Mouse (Mus musculus) natural killer cell, adult 2 months (primary cell): Measurements from ENCODE around the gene 2010111I01Rik.

Source experiments
- DNase-seq, 2 experiments: peaks; one replicate each; pipeline ENCODE4 v3.0.0; 2022; ENCODE audit warnings: low spot score in 2 of 2

2010111I01Rik gene

DNA sequence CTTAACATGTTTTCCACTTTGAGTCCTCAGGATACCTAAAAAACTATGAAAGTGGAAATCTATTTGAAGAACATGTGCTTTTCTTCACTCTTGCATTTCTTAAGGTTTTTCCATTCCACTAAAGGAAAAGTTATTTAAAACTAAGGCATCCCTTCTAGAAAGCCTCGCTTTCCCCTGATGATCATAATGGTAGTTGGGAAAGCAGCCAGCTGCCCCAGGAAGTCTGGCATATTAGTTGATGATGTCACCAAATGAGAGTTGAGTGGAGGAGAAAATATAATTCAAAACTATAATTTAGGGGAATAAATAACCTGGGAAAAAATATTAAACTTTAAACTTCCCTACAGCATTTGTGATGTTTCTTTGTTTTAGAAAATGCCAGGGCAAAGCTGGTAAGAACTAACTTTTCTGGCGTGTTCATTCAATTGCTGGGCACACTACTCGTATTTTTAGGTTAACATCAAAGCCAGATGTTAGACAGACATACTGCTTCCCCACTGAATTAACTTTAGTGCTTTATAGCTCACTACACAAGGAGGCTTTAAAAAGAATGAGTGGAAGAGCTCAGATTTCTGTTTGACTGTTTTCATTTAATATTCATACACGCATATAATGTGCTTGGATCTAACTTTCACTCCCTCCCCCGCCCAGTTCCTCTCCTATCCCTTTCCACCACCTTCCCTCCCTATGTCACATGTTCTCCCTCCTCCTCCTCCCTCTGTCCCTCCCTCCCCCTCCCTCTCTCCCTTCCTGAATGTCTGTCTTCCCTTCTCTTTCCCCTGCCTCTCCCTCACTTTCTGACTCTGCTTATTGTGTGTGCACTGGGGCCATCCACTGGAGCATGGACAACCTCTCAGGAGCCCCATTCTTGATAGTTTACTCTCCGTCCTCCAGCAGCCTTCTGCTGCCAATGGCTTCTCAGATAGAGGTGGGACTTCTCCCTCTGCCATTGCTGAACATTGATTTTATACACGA is 58.8 kb downstream of the 2010111I01Rik start:
- DNase-seq: no peak

DNA sequence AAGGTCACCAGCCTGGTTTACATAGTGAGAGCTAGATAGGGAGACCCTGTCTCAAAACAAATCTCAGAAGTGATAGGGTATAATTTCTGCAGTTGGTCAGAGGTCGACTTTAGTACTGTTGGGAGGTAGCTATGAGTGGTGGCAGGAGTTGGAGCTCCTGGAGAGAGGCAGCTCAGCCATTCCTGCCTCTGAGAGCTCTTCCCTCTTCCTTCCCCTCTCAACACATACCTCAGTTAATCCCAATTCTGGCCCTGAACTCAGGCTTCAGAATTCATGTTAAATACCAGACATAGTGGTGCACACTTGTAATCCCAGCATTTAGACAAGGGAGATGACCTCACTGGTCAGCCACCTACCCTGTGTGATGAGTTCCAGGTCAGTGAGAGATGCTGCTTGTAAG is 65.3 kb downstream of the 2010111I01Rik start:
- DNase-seq: no peak

DNA sequence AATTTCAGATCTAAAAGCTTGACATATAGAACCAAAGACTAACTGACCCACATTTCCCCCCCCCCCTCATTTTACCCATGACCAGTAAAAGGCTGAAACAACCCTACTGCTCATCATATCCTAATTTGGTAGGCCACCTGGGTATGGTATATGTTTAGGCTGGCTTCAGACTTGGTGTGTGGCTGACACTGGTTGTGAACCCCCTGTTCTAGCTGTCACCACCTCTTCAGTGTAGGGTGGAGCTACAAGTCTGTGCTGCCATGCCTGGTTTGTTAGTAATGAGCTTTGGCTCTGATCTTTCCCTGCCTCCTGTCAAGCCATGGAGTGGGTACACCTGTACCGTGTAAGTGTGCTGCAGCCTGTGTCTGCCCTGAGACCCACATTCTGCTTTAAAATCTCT is 66.6 kb downstream of the 2010111I01Rik start:
- DNase-seq: no peak

DNA sequence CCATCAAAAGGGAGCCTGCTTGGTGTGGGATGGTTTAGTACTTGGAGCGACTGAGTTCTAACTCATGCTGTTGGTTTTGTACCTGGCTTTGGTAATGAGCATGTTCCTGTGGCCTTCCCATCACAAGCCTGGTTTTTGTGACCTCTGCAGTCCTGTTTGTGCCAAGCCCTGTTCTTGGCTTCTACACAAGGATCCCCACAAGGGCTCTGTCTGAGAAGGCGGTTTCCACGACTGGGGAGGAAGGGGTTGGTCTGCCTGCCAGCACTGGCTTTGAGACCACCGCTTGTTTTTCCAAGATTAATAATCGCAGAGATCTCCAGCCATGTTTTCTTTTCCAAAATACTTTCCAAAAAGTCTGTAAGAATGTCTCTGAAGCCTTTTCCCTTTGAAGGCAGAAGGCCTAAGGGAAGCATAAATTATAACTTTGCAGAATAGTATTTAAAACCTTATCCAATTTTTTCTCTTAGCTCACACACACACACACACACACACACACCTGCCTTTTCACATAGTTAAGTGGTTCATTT is 67.7 kb downstream of the 2010111I01Rik start:
- no peak for DNase-seq

DNA sequence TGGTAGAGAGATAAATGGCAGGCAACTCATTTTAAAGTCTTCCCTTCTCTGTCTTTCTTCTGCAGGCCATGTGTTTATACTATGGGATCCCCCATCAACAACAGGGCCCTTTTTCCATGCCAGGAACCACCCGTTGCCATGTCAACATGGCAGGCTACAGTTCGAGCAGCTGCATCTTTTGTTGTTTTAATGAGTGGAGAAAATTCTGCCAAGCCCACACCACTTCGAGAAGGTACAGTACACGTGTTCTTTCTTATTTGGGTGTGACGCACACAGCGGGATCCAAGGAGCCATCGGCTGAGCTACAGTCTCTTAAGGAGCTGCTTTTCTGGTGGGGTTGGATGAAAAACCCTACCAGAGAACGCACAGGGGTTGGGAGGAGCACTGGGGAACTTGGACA is 68.3 kb downstream of the 2010111I01Rik start:
- DNase-seq: no peak

DNA sequence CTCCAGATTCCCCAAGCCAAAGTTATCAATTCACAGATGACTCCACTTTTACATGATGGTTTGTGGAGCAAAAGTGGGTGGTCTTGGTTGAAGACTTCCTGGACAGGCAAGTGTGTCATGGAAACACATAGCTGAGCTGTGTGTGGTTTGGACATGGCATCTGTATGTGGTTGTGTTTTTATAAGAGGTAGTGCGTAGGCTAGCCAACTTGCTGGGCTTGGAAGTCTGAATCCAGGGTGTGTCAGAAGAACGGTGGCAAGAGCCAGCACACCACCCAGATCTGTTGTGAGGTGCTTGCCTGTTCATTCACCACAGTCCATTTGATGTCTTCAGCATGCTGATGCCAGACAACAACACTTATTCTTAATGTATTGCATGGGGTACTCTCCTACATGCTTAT is 68.7 kb downstream of the 2010111I01Rik start:
- DNase-seq: no peak

GRCm38 (mm10) chr13:63034666-63035065 is 70.0 kb downstream of the 2010111I01Rik start:
- no peak for DNase-seq

- DNase-seq: no peak
These were observed 73.2 kb downstream of the 2010111I01Rik start for GRCm38 (mm10) chr13:63037906-63038305.

- DNase-seq: no peak
These were observed 73.7 kb downstream of the 2010111I01Rik start for GRCm38 (mm10) chr13:63038415-63038814.

DNA sequence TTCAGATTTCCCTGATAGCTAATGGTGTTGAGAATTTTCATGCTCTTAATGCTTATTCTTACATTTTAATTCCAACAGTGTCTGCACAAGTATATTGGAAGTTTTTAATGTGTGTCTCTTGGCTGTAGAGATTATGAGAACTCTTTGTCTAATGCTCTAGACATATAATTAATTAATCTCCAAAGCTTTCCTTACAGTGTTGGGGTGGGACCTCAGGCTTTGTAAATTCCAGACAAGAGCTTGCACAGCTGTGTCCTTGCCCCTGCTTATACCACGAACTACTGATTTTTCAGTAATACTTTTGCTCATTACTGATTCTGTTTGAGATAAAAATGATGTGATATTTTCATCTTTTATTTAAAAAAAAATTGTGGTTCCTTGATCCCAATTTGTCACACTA is 74.2 kb downstream of the 2010111I01Rik start:
- DNase-seq: no peak

GRCm38 (mm10) chr13:63039326-63039725 is 74.6 kb downstream of the 2010111I01Rik start:
- no peak for DNase-seq

DNA sequence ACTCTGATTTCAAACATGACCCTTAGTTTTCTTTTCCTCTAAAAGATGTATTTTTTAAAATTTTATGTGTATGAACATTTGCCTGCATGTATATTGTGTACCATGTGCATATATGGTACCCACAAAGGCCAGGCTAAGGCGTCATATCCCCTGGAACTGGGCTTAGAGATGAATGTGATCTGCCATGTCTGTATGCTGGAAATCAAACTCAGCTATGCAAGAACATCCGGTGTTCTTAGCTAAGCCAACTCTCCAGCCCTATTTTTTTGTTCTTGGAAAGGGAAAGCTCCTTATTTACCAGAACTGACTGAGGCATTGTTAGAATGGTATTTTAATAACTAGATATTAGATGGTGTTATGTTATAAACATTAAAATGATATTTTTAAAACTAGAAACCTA is 75.2 kb downstream of the 2010111I01Rik start:
- no peak for DNase-seq

- no peak for DNase-seq
These were observed 81.0 kb downstream of the 2010111I01Rik start for GRCm38 (mm10) chr13:63045504-63046205.

- no peak for DNase-seq
These were observed 81.7 kb downstream of the 2010111I01Rik start for GRCm38 (mm10) chr13:63046206-63047020.

- DNase-seq: no peak
These were observed 99.0 kb downstream of the 2010111I01Rik start for GRCm38 (mm10) chr13:63063706-63064105.

GRCm38 (mm10) chr13:63066607-63067006 is 101.9 kb downstream of the 2010111I01Rik start:
- DNase-seq: no peak

DNA sequence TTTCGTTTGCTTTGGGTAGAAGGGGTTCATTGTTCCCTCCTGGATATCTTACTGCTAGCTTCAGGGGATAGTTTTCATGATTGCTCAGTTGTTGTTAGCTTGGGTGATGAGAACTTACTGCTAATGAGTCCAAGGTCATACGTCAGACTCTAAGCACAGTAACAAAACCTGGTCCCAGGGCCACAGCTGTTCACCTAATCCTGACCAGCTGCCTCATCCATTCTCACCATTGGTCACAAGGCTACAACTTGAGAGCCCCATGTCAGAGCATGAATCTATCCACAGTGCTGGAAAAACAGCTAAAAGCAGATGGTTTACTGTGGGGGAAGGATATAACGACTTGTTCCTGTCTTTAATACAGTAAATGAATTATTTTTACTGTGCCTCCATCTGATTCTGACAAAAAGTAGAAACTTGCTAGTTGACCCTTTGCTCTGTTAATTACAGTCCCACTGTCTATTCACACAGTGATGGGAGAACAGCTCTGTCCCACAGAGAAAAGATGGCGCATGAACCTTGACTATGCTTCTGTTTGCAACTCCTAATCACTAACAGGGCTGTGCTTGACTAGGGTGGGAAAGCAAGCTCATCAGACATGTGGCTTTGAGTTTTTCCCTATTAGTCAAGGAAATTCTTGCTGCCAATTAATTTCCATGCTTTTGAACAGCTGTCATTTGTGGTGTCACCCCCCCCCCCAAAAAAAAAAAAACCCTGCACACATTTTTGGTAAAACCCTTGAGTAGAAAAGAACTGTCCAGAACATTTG is 103.9 kb downstream of the 2010111I01Rik start:
- no peak for DNase-seq

GRCm38 (mm10) chr13:63071874-63072273 is 107.2 kb downstream of the 2010111I01Rik start:
- DNase-seq: no peak

GRCm38 (mm10) chr13:63072376-63072775 is 107.7 kb downstream of the 2010111I01Rik start:
- no peak for DNase-seq

DNA sequence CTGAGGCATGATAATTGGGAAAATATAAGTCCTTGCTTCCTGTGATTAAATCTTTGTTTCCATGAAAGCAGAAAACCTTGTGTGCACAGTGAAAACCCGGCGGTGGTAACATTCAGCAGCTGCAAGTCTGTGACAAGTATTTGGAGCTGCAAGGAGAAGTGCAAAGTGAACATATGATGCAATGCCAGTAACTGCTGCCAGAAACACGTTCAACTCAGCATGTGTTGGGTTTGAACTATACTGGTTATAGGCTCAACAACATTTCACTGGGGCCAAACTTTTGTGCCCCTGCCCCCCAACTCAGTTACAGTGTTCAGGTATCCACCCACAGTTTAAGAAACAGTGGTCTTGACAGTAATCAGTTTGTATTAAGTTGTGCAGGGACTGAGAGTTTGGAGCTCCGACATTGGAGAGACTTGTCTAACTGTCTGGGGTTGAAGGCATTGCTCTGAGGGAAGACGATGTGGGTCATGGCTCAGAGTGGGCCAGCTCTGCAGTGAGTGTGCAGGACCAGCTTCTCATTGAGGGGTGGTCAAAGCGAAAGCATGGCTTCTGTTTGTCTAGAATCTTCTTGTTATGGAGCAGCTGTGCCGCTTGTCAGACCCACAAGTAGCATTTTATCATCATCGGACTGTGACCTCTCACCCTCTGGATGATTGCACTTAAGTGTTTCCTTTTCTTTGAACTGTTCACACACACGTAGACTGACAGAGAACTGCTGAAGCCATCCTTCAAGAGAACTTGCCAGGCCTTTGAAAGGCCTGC is 109.4 kb downstream of the 2010111I01Rik start:
- DNase-seq: no peak
